Mouse (Mus musculus): ENCODE results near the gene Dynlt1f. TPM values are rescaled to one million over a fixed set of nuclear protein-coding genes. Genes with fewer than 3 reads are reported as not detected.
A peak's percentile ranks its signal among the peaks of the same experiment; 100 is the strongest.
"Not testable (repeated sequence)": the region's sequence is repeated elsewhere in the genome, so short reads cannot be mapped to it uniquely, and the experiment has no call there.

The Dynlt1f gene
- polyA plus RNA-seq (2012; ENCODE audit: insufficient read depth, insufficient read length, low replicate concordance, missing spikeins), result not detected in 2 replicates

- 3% methylated on average over 27 of the region's 33 CpGs for WGBS
- not testable (repeated sequence) for H3K4me1 ChIP-seq (ENCODE audit: control insufficient read depth, insufficient read depth, low read length); H3K27ac ChIP-seq (ENCODE audit: insufficient read depth, low read depth, low read length)
- H3K4me3 ChIP-seq (ENCODE audit: insufficient read depth, low read depth, low read length), result peak within 1 kb of the TSS; percentile 54
Measured at GRCm38 (mm10) chr17:6655567-6656281, at the start of gene Dynlt1f. TSS of gene Dynlt1f (minus strand) at chr17:6655900.

- 41% methylated on average over 7 of the region's 9 CpGs for WGBS
- not testable (repeated sequence) for H3K4me3 ChIP-seq (ENCODE audit: insufficient read depth, low read depth, low read length); H3K27ac ChIP-seq (ENCODE audit: insufficient read depth, low read depth, low read length); H3K4me1 ChIP-seq (ENCODE audit: control insufficient read depth, insufficient read depth, low read length)
Measured at GRCm38 (mm10) chr17:6703381-6704270, 47.9 kb upstream of the Dynlt1f start.

GRCm38 (mm10) chr17:6702625-6703221 lies 47.0 kb upstream of the Dynlt1f start:
- H3K4me1 ChIP-seq (ENCODE audit: control insufficient read depth, insufficient read depth, low read length); H3K4me3 ChIP-seq (ENCODE audit: insufficient read depth, low read depth, low read length); H3K27ac ChIP-seq (ENCODE audit: insufficient read depth, low read depth, low read length): not testable (repeated sequence)
- WGBS, result 29% methylated on average over 3 of the region's 8 CpGs

GRCm38 (mm10) chr17:6700077-6700476 lies 44.4 kb upstream of the Dynlt1f start:
- not testable (repeated sequence) for H3K4me3 ChIP-seq (ENCODE audit: insufficient read depth, low read depth, low read length); H3K27ac ChIP-seq (ENCODE audit: insufficient read depth, low read depth, low read length); H3K4me1 ChIP-seq (ENCODE audit: control insufficient read depth, insufficient read depth, low read length)
- WGBS, result 80% methylated on average over 4 of the region's 7 CpGs

- 95% methylated on average over 8 of the region's 9 CpGs for WGBS
- H3K4me1 ChIP-seq (ENCODE audit: control insufficient read depth, insufficient read depth, low read length); H3K4me3 ChIP-seq (ENCODE audit: insufficient read depth, low read depth, low read length); H3K27ac ChIP-seq (ENCODE audit: insufficient read depth, low read depth, low read length): not testable (repeated sequence)
Measured at GRCm38 (mm10) chr17:6699502-6699901, 43.8 kb upstream of the Dynlt1f start.

- H3K4me3 ChIP-seq (ENCODE audit: insufficient read depth, low read depth, low read length); H3K4me1 ChIP-seq (ENCODE audit: control insufficient read depth, insufficient read depth, low read length): not testable (repeated sequence)
- 42% methylated on average over 3 of the region's 4 CpGs for WGBS
Measured at GRCm38 (mm10) chr17:6697224-6697775, 41.6 kb upstream of the Dynlt1f start.

GRCm38 (mm10) chr17:6696521-6696920 lies 40.8 kb upstream of the Dynlt1f start:
- H3K4me1 ChIP-seq (ENCODE audit: control insufficient read depth, insufficient read depth, low read length); H3K4me3 ChIP-seq (ENCODE audit: insufficient read depth, low read depth, low read length); H3K27ac ChIP-seq (ENCODE audit: insufficient read depth, low read depth, low read length): not testable (repeated sequence)
- 62% methylated on average over 8 of the region's 8 CpGs for WGBS

More at GRCm38 (mm10) chr17:6697224-6697775, 41.6 kb upstream of the Dynlt1f start:
- H3K27ac ChIP-seq (ENCODE audit: insufficient read depth, low read depth, low read length), result not testable (repeated sequence)

GRCm38 (mm10) chr17:6695712-6696111 lies 40.0 kb upstream of the Dynlt1f start:
- WGBS, result 81% methylated on average over 9 of the region's 9 CpGs
- H3K4me1 ChIP-seq (ENCODE audit: control insufficient read depth, insufficient read depth, low read length); H3K27ac ChIP-seq (ENCODE audit: insufficient read depth, low read depth, low read length); H3K4me3 ChIP-seq (ENCODE audit: insufficient read depth, low read depth, low read length): not testable (repeated sequence)

GRCm38 (mm10) chr17:6691596-6691995 lies 35.9 kb upstream of the Dynlt1f start:
- not testable (repeated sequence) for H3K4me1 ChIP-seq (ENCODE audit: control insufficient read depth, insufficient read depth, low read length); H3K27ac ChIP-seq (ENCODE audit: insufficient read depth, low read depth, low read length); H3K4me3 ChIP-seq (ENCODE audit: insufficient read depth, low read depth, low read length)
- 6% methylated on average over 2 of the region's 2 CpGs for WGBS

GRCm38 (mm10) chr17:6689344-6689743 lies 33.6 kb upstream of the Dynlt1f start:
- H3K27ac ChIP-seq (ENCODE audit: insufficient read depth, low read depth, low read length); H3K4me3 ChIP-seq (ENCODE audit: insufficient read depth, low read depth, low read length); H3K4me1 ChIP-seq (ENCODE audit: control insufficient read depth, insufficient read depth, low read length): not testable (repeated sequence)
- 90% methylated on average over 3 of the region's 4 CpGs for WGBS

GRCm38 (mm10) chr17:6686299-6686971 lies 30.7 kb upstream of the Dynlt1f start:
- WGBS, result 100% methylated on average over 2 of the region's 4 CpGs
- H3K27ac ChIP-seq (ENCODE audit: insufficient read depth, low read depth, low read length); H3K4me1 ChIP-seq (ENCODE audit: control insufficient read depth, insufficient read depth, low read length); H3K4me3 ChIP-seq (ENCODE audit: insufficient read depth, low read depth, low read length): not testable (repeated sequence)

GRCm38 (mm10) chr17:6685288-6685818 lies 29.7 kb upstream of the Dynlt1f start:
- H3K4me3 ChIP-seq (ENCODE audit: insufficient read depth, low read depth, low read length); H3K4me1 ChIP-seq (ENCODE audit: control insufficient read depth, insufficient read depth, low read length); H3K27ac ChIP-seq (ENCODE audit: insufficient read depth, low read depth, low read length): not testable (repeated sequence)
- WGBS, result 72% methylated on average over 5 of the region's 8 CpGs

- not testable (repeated sequence) for H3K27ac ChIP-seq (ENCODE audit: insufficient read depth, low read depth, low read length); H3K4me3 ChIP-seq (ENCODE audit: insufficient read depth, low read depth, low read length); H3K4me1 ChIP-seq (ENCODE audit: control insufficient read depth, insufficient read depth, low read length)
- WGBS, result 38% methylated on average over 1 of the region's 4 CpGs
Measured at GRCm38 (mm10) chr17:6684464-6685287, 29.0 kb upstream of the Dynlt1f start.
